Mouse (Mus musculus) spleen, embryonic (tissue): ENCODE measurements around the gene Arhgap44.

Experiments
- CTCF ChIA-PET: fragments of 350-600 bp; sonication (Branson Sonifier 250); formaldehyde crosslinking; loops from one replicate; lab custom pipeline; 2022; lab: Charles Lee

Arhgap44 gene

DNA sequence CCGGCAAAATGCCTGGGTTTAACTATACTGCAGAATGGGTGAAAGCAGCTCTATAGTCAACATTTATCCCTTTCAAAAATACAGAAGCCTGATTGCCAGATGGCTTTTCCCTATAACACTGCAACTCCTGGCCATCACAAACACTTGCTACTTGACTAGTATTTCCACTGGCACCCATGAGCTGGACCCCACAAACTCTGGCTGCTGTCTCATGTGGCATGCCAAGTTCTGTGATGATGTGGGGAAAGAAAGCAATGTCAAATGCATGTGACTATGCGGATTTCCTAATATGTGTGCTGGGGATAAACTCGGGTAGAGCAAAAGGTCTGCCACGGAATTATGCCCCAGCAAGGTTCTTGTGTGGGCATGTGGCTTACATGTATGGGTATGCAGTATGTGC, 156.7 kb downstream of the Arhgap44 start:
- CTCF ChIA-PET, result no interaction called here

DNA sequence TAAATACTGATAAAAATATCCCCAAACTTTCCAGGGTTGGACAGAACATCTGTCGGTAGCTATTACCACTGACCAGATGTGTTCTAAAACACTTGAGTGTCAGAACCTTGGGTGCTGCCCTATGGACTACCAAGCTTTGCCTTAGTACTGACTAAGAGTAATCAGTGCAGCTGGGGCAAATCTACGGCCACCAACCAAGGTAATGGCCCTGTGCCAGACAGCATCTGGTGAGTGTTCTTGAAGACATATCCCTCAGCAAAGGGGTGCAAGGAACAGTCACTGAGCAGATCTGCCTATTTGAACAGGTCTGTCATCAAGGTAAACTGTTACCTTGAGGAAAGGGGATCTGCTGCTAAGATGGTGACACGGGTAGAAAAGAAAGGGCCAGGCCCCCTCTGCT, 157.9 kb downstream of the Arhgap44 start:
- CTCF ChIA-PET, result no interaction called here

DNA sequence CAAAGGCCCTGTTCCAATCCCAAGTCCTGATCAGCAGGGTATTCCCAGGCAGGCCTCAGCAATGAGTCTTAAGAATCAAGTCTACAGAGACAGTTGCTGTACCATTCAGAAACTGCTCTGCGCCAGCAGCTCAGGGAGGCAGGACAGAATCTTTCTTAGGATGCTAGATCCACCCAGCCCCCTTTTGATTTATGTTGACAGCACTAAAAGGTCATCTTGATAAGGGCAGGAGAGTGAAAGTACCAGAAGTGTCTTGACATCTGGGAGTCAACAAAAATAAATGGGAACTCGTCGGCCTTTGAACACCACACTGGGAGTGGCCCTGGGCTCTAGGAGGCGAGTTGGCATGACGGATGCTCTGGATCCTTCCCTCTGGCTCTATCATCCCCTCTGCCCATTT, 159.2 kb downstream of the Arhgap44 start:
- CTCF ChIA-PET, result no interaction called here

DNA sequence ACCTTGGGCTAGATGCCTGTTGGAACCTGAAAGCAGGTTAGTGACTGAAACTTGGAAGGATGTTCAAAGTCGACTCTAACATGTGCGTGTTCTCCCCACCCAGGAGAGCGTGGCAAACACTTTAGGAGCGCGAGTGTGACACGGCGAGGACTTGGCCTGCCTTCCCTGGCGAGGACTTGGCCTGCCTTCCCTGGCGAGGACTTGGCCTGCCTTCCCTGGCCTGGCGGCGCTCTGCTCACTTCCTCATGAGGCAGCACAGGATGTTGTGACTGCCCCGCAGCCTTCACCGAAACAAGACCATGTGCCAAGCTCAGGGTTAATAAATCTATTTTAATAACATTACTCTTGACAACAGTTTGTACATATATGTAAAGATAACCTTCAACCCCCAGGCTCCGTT, 161.0 kb downstream of the Arhgap44 start:
- CTCF ChIA-PET, result no interaction called here

DNA sequence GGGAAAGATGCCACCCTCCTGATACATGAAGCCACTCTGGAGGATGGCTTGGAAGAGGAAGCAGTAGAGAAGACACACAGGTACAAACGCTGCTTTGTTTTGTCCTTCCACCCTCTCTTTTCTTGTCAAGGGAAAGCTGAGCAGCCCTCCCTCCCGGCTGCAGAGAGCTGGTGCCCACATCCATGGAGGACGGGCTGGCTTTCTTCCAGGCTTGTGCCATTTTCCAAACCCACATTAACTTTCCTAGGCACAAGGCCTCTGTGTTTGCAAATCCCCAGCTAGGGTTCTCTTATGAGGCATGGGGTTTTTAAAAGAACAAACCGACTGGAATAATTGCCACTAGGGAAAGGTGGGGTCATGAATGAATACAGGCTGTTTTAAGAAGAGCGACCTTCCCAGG, 163.1 kb downstream of the Arhgap44 start:
- CTCF ChIA-PET, result no interaction called here

DNA sequence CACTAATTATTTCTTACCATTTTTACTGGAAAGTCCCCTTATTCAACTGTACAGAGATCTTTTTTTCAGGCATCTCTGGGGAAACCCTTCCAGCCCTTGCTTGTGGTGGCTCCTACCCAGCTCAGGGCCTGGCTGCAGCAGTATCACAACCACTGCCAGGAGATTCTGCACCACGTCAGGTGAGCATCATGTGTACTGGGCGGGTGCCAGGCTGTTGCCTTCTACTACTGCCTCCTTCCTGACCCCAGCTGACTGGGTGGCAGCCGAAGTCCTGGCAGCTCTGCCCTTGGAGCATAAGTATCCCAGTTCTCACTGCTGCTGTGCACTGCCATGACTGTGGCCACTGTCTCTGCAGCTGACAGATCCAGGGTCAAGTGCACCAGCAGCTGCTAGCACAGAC, 164.3 kb downstream of the Arhgap44 start:
- CTCF ChIA-PET, result no interaction called here

DNA sequence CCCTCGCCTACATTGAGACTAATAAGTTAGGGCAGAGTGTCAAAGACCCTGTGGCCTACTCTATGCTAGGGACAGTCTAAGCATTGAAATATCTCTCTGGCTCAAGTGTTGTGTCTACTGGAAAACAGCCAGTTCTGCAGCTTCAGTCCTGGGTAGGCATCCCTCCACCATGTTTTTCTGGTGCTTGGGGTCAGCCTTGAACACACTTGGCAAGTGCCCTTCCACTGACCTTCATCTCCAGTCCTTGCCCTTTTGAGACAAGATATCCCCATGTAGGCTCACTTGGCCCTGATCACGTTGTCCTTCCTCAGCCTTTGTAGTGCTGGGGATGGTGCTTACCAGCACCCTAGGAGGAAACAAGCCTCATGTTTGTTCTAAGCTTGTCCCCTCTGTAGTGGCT, 174.2 kb downstream of the Arhgap44 start:
- CTCF ChIA-PET, result no interaction called here

DNA sequence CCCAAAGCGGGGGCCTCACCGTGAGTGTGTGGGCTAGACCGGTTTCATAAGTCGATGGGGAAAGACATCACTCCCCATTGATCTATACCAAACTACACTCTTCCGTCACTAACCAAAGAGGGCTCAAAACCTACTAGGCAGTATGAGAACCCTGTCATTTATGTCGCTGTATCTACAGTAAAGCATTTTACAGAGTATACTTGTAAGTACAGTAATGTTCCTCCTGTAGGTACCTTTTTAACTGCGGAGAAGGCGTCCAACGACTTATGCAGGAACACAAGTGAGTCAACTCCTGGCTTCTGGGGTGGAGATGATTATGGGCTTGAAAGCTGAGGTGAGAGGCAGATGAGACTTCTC, 183.3 kb downstream of the Arhgap44 start:
- CTCF ChIA-PET, result no interaction called here

DNA sequence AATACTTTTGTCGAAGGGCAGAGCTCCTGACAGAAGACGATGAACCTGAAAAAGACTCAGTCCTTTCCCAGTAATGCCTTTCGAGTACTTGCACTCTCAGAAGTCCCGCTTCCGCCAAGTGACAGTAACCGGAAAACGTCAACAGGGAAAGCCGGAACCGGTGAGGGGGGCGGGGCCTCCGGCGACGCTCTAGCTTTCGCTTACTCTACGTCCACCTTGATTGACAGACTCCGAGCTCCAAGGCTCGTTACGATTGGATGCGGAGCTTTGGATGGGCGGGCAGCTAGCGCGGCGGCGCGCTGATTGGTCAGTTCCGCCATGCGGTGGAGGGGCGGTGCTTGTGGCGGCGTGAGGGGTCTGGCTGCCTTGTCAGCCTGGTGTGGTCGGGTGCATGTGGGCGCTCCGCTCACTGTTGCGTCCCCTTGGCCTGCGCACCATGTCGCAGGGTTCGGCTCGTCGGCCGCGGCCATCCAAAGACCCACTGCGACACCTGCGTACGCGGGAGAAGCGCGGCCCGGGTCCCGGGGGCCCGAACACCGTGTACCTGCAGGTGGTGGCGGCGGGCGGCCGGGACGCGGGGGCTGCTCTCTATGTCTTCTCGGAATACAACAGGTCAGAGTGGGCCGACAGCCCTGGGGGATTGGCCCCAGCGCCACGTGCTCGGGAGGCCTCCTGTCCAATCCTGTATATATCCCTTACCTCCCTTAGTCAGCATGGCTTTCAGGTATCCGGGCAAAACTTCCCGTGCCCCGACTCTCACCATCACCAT, 183.9 kb downstream of the Arhgap44 start, which contains the start of gene Elac2:
Gene Elac2 (plus strand): TSS at position 319 of the 769 bp plus-strand sequence.
- CTCF ChIA-PET, result interaction anchor here (0.6 kb wide), 1 partner anchor 771 kb away, joined by 4 read pairs; no protein-coding TSS in a partner anchor

DNA sequence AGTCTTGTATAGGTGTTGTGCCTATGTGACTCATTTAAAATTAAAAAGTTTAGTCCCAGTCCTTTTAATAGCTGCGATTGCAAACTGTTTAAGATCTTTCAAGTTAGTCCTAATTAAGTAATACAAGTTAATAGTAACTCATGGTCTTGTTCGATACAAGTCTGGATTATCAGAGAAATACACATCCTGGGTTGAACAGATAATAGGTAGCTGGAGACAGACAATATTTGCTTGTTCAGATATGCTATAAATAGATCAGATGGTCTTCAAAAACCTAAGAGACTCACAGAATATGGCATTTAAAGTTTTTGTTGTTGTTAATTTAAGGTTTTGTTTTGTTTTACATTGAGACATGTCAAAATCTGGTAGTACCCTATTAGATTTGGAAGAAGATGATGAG, 190.3 kb downstream of the Arhgap44 start:
- CTCF ChIA-PET, result no interaction called here

DNA sequence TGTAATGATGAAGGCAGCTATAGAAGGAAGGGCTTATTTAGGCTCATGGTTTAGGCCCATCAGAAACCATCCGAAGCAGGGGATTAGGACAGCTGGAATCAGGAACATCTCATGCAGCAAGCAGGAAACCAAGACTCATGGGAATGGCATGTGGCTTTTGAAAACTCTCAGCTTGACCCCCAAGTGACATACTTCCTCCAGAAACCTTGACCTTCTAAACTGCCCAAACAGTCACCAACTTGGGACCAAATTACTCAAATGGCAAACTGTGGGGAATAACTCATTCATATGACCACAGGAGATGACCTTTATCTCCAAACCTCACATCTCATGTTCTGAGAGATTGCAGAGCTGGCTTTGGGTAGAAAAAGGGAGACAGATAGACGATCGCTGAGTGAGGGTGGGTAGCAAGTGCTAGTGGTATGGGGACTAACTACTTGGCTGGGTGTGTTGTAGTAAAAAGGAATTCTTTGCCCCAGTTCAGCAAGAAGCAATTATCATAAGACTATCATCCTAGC, 191.2 kb downstream of the Arhgap44 start:
- CTCF ChIA-PET, result no interaction called here

DNA sequence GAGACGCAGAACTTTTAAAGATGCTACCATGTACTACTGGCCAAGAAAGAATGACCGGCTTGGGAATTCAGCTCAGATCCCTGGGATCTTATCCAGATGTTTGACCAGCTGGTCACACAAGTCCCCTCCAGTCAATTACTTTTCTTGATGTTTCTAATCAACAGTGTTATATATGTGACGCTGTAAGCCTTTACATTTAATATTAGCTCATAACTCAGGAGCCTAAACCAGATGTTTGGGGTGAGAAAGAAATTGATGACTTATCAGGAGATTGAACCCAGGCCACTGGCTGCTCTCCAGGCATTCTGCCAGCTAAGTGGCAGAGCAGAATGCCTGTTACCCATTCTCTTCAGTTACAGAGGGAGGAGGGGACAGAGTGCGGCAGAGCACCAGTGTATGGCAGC, 193.8 kb downstream of the Arhgap44 start:
- CTCF ChIA-PET, result no interaction called here

DNA sequence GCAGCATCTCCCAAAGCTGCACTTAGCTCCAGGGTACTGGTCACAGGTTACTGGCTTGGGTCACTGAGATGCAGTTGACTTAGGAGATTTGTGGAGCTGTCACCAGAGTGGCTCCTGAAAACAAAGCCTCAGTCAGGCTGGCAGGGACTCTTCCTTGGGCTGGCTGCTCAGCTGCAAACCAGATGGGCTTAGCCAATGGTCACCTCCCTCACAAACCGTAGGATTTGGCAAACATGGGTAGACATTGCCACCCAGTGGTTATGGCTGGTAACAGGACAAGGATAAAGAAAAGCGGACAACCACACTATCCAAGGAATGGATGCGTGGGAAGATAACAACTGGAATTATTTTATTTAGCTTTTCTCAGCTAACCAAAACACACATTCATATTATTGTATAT, 194.3 kb downstream of the Arhgap44 start:
- CTCF ChIA-PET, result no interaction called here

DNA sequence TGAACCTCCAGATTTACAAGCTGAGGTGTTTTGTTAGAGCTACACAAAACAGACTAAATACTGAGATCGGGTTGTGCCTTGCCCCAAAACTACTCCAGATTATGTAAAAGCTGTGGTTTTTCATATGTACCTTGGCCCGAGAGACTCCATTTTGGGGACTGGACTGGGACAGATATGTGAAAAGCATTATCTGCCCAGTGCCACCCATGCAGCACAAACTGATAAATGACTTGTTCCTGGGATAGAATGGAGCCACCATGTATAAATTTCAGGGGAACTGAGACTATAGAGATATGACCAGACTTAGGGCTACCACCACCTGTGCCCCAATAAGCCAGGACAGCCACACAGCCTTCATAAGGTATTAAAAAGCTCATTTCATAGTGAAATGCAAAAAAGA, 200.1 kb downstream of the Arhgap44 start:
- CTCF ChIA-PET, result no interaction called here

DNA sequence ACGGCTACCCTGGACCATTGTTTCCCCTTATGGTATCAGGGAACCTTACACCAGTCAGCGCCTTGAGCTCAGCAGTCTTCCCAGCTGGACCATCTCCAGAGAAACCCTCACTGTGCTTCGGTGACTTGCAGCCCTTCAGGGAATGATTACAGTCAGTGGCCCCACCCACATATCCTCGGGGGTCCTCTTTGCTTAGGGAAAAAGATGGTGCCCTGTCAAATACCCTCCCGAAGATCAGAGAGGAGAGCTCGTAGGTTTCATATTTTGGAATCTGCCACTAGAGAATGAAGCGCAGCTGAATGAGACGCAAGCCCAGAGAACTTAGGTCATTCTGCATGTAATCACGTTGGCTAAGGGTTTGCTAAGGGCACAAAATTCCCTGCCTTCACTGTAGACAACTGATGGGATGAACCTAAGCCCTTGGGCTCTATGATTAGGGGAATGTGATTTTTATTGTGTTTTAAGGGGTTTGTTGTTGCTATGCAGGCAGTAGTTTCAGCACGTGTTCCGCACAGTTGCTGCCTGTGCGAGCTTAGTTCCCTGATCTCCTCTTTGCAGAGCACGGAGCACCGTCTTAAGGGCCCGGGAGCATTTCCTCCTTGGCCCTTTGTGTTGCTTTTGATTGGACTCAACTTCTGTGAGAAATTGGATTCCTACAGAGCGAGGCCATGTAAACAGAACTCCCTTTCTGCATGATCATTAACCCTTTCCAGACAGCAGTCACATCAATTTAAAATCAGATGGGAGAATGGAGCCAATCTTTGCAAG, 205.6 kb downstream of the Arhgap44 start:
- CTCF ChIA-PET, result no interaction called here
